Mouse (Mus musculus): Measurements from ENCODE around the gene Oprm1. TPM values are rescaled to one million over a fixed set of nuclear protein-coding genes. Genes with fewer than 3 reads are reported as not detected.

Gene Oprm1
- total RNA-seq, 1 experiment: not detected

DNA sequence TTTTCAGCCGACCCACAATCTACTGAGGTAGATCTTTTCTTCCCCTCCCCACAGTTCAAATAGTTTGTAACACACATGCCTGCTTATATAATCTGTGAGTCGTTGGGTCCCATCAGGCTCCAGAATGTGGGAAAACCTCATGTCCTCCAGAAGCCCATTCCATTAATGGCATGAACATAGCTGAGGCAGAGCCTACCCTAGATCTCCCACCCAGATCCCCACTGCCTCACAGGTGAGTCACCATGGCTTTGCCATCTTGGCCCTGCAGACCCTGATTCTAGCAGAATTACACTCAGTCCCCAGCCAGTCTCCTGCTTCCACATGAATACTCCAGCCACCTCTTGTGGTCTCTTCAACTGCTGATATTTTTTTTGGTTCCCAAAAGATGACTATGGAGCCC, 317.4 kb downstream of the Oprm1 start:
- in situ Hi-C loops (cut with MboI; ENCODE audit: low sequenced_read_pairs in 2 of 2, unreplicated experiment in 2 of 2): no loop called here
- TF ChIP-seq CHD2 (IDR thresholded peaks at IDR 0.05; ENCODE audit: low read depth, low read length) (no peak), ZNF384 (IDR thresholded peaks at IDR 0.05; ENCODE audit: low read depth, low read length) (no peak), MAFK (IDR thresholded peaks at IDR 0.05; ENCODE audit: insufficient read depth, low read depth, low read length) (no peak)
- Histone ChIP-seq H3K4me1 (ENCODE audit: control insufficient read depth in 2 of 2, insufficient read depth in 2 of 2, low read length in 2 of 2, poor library complexity in 1 of 2) (no peaks in the 10 kb centered on the region), H3K36me3 (ENCODE audit: control insufficient read depth, insufficient read depth, low read length, poor library complexity, severe bottlenecking) (no peaks in the 10 kb centered on the region), H3K27ac (ENCODE audit: insufficient read depth, low read depth, low read length, poor library complexity, severe bottlenecking) (no peak overlapping the region), H3K4me3 (ENCODE audit: insufficient read depth in 1 of 2, low read depth in 1 of 2, low read length in 2 of 2, poor library complexity in 1 of 2, severe bottlenecking in 1 of 2) (no peak overlapping the region), H3K9ac (ENCODE audit: insufficient read depth, low read depth, low read length, poor library complexity, severe bottlenecking) (no peak overlapping the region), H3K9me3 (ENCODE audit: control insufficient read depth, insufficient read depth, low read depth, low read length) (no peaks in the 10 kb centered on the region)
- DNase-seq (ENCODE audit: low read depth, low spot score): no peak

DNA sequence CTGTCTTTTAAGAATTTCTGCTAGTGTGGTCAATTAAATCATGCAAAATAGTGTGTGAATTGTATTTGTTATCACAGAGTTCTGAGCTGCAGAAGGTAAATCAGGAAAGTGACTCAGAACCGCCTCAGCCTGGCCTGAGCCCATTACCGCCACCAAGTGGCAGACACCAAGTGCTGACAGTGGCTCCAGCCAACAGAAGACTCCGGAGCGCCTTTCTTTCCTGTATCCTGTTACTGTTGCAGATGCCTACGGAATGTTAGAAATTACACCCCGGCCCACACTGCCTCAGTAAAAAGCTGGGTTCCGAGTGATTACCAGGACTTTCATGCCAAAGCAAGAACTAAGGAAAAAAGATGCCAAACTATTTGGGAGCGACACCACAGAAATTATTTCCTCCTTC, 317.9 kb downstream of the Oprm1 start:
- Histone ChIP-seq H3K9ac (ENCODE audit: insufficient read depth, low read depth, low read length, poor library complexity, severe bottlenecking) (no peak overlapping the region), H3K36me3 (ENCODE audit: control insufficient read depth, insufficient read depth, low read length, poor library complexity, severe bottlenecking) (no peaks in the 10 kb centered on the region), H3K27ac (ENCODE audit: insufficient read depth, low read depth, low read length, poor library complexity, severe bottlenecking) (no peak overlapping the region), H3K9me3 (ENCODE audit: control insufficient read depth, insufficient read depth, low read depth, low read length) (no peaks in the 10 kb centered on the region), H3K4me1 (ENCODE audit: control insufficient read depth in 2 of 2, insufficient read depth in 2 of 2, low read length in 2 of 2, poor library complexity in 1 of 2) (no peaks in the 10 kb centered on the region), H3K4me3 (ENCODE audit: insufficient read depth in 1 of 2, low read depth in 1 of 2, low read length in 2 of 2, poor library complexity in 1 of 2, severe bottlenecking in 1 of 2) (no peak overlapping the region)
- 0 out of 2 replicates have a peak, but pooled peaks have one; percentile 25 for TF ChIP-seq ZC3H11A (IDR thresholded peaks at IDR 0.05; ENCODE audit: borderline replicate concordance, low read depth, low read length)
- no peak for TF ChIP-seq HCFC1 (IDR thresholded peaks at IDR 0.05; ENCODE audit: borderline replicate concordance, insufficient read depth, low read length)
- no peak for TF ChIP-seq MAFK (IDR thresholded peaks at IDR 0.05; ENCODE audit: insufficient read depth, low read depth, low read length)
- TF ChIP-seq ZNF384 (IDR thresholded peaks at IDR 0.05; ENCODE audit: low read depth, low read length): no peak
- in situ Hi-C loops (cut with MboI; ENCODE audit: low sequenced_read_pairs in 2 of 2, unreplicated experiment in 2 of 2): no loop called here
- peak; percentile 40 for DNase-seq (ENCODE audit: low read depth, low spot score)

DNA sequence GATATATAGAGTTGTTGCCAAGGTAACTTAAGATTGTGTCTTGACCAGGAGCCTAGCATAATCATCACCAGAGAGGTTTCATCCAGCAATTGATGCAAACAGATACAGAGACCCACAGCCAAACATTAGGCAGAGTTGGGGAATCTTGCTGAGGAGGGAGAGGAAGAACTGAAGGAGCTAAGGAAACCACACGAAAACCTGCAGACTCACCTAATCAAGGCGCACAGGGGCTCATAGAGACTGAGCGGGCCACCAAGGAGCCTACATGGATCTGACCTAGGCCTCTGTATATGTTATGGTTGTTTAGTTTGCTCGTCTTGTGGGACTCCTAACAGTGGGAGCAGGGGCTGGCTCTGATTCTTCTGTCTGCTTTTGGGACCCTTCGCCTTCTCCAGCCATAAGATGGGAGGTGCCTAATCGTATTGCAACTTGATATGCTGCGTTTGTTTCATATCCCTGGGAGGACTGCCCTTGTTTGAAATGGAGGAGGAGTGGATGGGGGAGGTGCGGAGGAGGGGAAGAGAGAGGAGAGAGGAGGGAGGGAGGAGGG, 318.4 kb downstream of the Oprm1 start:
- Histone ChIP-seq H3K4me3 (ENCODE audit: insufficient read depth in 1 of 2, low read depth in 1 of 2, low read length in 2 of 2, poor library complexity in 1 of 2, severe bottlenecking in 1 of 2) (peak overlapping the region in 1 of 2 experiments; percentile 16; a peak in 1 of 4 replicates), H3K36me3 (ENCODE audit: control insufficient read depth, insufficient read depth, low read length, poor library complexity, severe bottlenecking) (no peaks in the 10 kb centered on the region), H3K9ac (ENCODE audit: insufficient read depth, low read depth, low read length, poor library complexity, severe bottlenecking) (no peak overlapping the region), H3K27ac (ENCODE audit: insufficient read depth, low read depth, low read length, poor library complexity, severe bottlenecking) (no peak overlapping the region), H3K4me1 (ENCODE audit: control insufficient read depth in 2 of 2, insufficient read depth in 2 of 2, low read length in 2 of 2, poor library complexity in 1 of 2) (no peaks in the 10 kb centered on the region), H3K9me3 (ENCODE audit: control insufficient read depth, insufficient read depth, low read depth, low read length) (no peaks in the 10 kb centered on the region)
- in situ Hi-C loops (cut with MboI; ENCODE audit: low sequenced_read_pairs in 2 of 2, unreplicated experiment in 2 of 2): no loop called here
- no peak for TF ChIP-seq CHD2 (IDR thresholded peaks at IDR 0.05; ENCODE audit: low read depth, low read length)
- TF ChIP-seq MAFK (IDR thresholded peaks at IDR 0.05; ENCODE audit: insufficient read depth, low read depth, low read length): no peak
- TF ChIP-seq HCFC1 (IDR thresholded peaks at IDR 0.05; ENCODE audit: borderline replicate concordance, insufficient read depth, low read length): no peak
- TF ChIP-seq ZNF384 (IDR thresholded peaks at IDR 0.05; ENCODE audit: low read depth, low read length): no peak
- TF ChIP-seq ZC3H11A (IDR thresholded peaks at IDR 0.05; ENCODE audit: borderline replicate concordance, low read depth, low read length): no peak
- DNase-seq (ENCODE audit: low read depth, low spot score): no peak

DNA sequence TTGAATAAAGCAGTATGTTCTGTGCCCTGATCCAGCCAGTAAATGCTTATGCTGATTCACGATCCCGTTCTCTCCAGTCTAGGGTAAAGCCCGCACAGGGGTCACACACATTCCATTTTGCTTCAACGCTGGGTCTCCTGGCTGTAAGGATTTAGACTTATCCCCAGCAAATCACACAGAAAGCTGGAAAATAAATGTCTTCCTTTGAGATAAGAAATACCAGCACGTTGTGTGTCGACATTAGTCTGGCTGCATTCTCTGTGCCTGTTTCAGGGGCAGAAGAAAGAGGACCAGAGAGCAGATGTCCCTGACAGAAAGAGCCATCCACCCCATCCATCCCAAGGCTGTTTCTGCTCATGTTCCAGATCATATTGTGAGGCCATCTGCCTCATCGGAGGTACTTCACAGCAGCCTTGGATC, 319.1 kb downstream of the Oprm1 start:
- in situ Hi-C loops (cut with MboI; ENCODE audit: low sequenced_read_pairs in 2 of 2, unreplicated experiment in 2 of 2): no loop called here
- Histone ChIP-seq H3K9ac (ENCODE audit: insufficient read depth, low read depth, low read length, poor library complexity, severe bottlenecking) (no peak overlapping the region), H3K4me3 (ENCODE audit: insufficient read depth in 1 of 2, low read depth in 1 of 2, low read length in 2 of 2, poor library complexity in 1 of 2, severe bottlenecking in 1 of 2) (no peak overlapping the region), H3K4me1 (ENCODE audit: control insufficient read depth in 2 of 2, insufficient read depth in 2 of 2, low read length in 2 of 2, poor library complexity in 1 of 2) (no peaks in the 10 kb centered on the region), H3K27ac (ENCODE audit: insufficient read depth, low read depth, low read length, poor library complexity, severe bottlenecking) (no peak overlapping the region), H3K36me3 (ENCODE audit: control insufficient read depth, insufficient read depth, low read length, poor library complexity, severe bottlenecking) (no peaks in the 10 kb centered on the region), H3K9me3 (ENCODE audit: control insufficient read depth, insufficient read depth, low read depth, low read length) (no peaks in the 10 kb centered on the region)
- TF ChIP-seq MAFK (IDR thresholded peaks at IDR 0.05; ENCODE audit: insufficient read depth, low read depth, low read length) (no peak), ZNF384 (IDR thresholded peaks at IDR 0.05; ENCODE audit: low read depth, low read length) (no peak), ZC3H11A (IDR thresholded peaks at IDR 0.05; ENCODE audit: borderline replicate concordance, low read depth, low read length) (no peak), CHD2 (IDR thresholded peaks at IDR 0.05; ENCODE audit: low read depth, low read length) (no peak), HCFC1 (IDR thresholded peaks at IDR 0.05; ENCODE audit: borderline replicate concordance, insufficient read depth, low read length) (no peak)
- DNase-seq (ENCODE audit: low read depth, low spot score): no peak

DNA sequence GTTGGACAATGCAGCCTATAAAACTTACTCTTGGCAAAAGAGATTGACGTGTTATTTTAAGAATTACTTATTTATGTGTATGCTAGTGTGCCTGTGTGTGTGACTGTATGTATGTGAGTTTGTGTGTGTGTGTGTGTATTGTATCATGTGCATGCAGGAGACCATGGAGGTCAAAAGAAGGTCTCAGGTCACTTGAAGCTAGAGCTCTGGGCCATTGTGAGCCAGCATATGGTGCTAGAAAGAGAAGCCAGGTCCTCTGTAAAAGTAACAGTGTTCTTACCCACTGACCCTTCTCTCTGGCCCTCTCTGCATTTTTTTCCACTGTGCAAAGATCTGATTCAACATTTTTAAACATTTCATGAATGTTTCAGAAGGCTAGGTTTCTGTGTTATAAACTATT, 319.7 kb downstream of the Oprm1 start:
- H3K4me3 ChIP-seq (ENCODE audit: insufficient read depth in 1 of 2, low read depth in 1 of 2, low read length in 2 of 2, poor library complexity in 1 of 2, severe bottlenecking in 1 of 2): no peak overlapping the region
- no peak overlapping the region for H3K27ac ChIP-seq (ENCODE audit: insufficient read depth, low read depth, low read length, poor library complexity, severe bottlenecking)
- H3K4me1 ChIP-seq (ENCODE audit: control insufficient read depth in 2 of 2, insufficient read depth in 2 of 2, low read length in 2 of 2, poor library complexity in 1 of 2): no peaks in the 10 kb centered on the region
- no peak overlapping the region for H3K9ac ChIP-seq (ENCODE audit: insufficient read depth, low read depth, low read length, poor library complexity, severe bottlenecking)
- no peak for DNase-seq (ENCODE audit: low read depth, low spot score)
- TF ChIP-seq HCFC1 (IDR thresholded peaks at IDR 0.05; ENCODE audit: borderline replicate concordance, insufficient read depth, low read length) (no peak), ZNF384 (IDR thresholded peaks at IDR 0.05; ENCODE audit: low read depth, low read length) (no peak), ZC3H11A (IDR thresholded peaks at IDR 0.05; ENCODE audit: borderline replicate concordance, low read depth, low read length) (no peak), CHD2 (IDR thresholded peaks at IDR 0.05; ENCODE audit: low read depth, low read length) (no peak), MAFK (IDR thresholded peaks at IDR 0.05; ENCODE audit: insufficient read depth, low read depth, low read length) (no peak)
- H3K36me3 ChIP-seq (ENCODE audit: control insufficient read depth, insufficient read depth, low read length, poor library complexity, severe bottlenecking): no peaks in the 10 kb centered on the region
- H3K9me3 ChIP-seq (ENCODE audit: control insufficient read depth, insufficient read depth, low read depth, low read length): no peaks in the 10 kb centered on the region
- in situ Hi-C loops (cut with MboI; ENCODE audit: low sequenced_read_pairs in 2 of 2, unreplicated experiment in 2 of 2): no loop called here

Other genes starting within 250 kb of the Oprm1 start
- not detected in 2 replicates for gene Gm10945, start 3.3 kb downstream of the Oprm1 start, total RNA-seq (2012; rRNA removed)

Measured in ES-E14 (cell line).